Mouse (Mus musculus) adrenal gland, postnatal 25 days (tissue): ENCODE data around the gene Desi1. TPM values are rescaled to one million over a fixed set of nuclear protein-coding genes. Genes with fewer than 3 reads are reported as not detected.

Experiments
- DNase-seq: peaks from one replicate; pipeline ENCODE4 v3.0.0; 2021; ENCODE audit warnings: mixed read lengths
- total RNA-seq: library from RNA; stranded (reverse); gene quantifications from 2 replicates; pipeline ENCODE4 v1.2.3, GENCODE M21; 2021

Gene Desi1
- total RNA-seq, 1 experiment from 2014 or later: 81.7 TPM

- DNase-seq: no peak
Observed at GRCm38 (mm10) chr15:81966062-81966829, 67.4 kb downstream of the Desi1 start.

DNA sequence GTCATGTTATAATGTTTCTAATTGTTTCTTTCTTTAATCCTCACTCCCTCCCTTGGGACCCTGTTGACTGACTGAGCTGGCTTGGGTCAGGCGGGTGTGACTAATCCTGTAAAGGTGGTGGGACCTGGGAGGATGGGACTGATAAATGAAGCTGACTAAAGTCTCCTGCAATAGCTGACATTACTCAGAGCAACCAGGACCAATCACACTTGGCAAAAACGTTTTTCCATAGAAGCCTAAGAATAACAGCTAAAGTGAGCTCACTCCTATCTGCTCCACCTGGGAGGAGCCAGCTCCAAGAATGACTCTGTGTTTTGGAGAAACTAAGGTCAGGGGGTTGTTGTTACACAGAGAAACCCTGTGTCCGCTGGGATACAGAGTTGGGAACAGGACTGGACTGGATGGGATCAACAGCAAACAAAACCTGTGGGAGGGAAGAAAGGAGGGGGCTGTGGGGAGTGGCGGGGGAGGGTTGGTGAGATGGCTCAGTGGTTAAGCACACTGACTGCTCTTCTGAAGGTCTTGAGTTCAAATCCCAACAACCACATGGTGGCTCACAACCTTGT, 68.6 kb downstream of the Desi1 start:
- no peak for DNase-seq

GRCm38 (mm10) chr15:81964262-81964661, 69.4 kb downstream of the Desi1 start:
- no peak for DNase-seq

DNA sequence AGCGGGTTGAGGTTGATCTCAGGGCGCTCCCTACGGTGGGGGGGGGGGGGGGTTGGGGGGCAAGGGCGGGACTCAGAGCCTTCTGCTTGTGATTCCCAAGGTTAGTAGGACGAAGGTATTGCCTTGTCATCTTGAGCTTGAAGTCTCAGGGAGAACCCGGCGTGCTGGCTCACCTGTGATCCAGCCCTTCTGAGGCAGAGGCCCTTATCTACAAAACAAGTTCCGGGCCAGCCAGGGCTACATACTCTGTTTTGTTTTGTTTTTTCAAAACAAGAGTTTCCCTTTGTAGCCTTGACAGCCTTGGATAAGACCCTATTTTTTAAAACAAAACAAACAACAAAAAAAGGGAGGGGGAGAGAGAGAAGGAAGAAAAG, 72.6 kb downstream of the Desi1 start:
- no peak for DNase-seq

GRCm38 (mm10) chr15:81960171-81961077, 73.2 kb downstream of the Desi1 start, which contains the start of gene Pmm1:
Gene Pmm1 (minus strand): TSS chr15:81960930.
- DNase-seq: peak; percentile 99

- no peak for DNase-seq
Observed at GRCm38 (mm10) chr15:81958906-81959305, 74.8 kb downstream of the Desi1 start.

- DNase-seq: no peak
Observed at GRCm38 (mm10) chr15:81957598-81957997, 76.1 kb downstream of the Desi1 start.

DNA sequence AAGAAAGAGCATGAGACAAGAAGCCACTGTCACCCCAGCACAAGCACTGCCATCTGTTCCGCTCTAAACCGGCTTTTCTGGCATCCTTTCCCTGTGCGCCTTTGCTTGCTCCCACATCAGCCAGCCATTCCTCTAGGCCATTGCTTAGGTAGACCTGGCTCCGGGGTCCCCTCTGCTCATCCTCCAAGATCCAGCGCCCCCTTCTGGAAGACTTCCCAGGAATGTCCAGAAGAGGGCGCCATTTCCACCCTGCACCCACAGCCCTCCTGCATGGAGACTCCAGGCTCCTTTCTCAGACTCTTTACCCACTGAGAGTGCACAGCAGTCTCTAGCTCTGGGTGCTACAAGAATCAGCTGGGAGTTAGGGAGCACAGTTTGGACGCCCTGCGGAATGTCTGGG, 77.2 kb downstream of the Desi1 start:
- peak; percentile 58 for DNase-seq

- no peak for DNase-seq
Observed at GRCm38 (mm10) chr15:81955414-81955813, 78.2 kb downstream of the Desi1 start.

- DNase-seq: no peak
Observed at GRCm38 (mm10) chr15:81954716-81955115, 78.9 kb downstream of the Desi1 start.

DNA sequence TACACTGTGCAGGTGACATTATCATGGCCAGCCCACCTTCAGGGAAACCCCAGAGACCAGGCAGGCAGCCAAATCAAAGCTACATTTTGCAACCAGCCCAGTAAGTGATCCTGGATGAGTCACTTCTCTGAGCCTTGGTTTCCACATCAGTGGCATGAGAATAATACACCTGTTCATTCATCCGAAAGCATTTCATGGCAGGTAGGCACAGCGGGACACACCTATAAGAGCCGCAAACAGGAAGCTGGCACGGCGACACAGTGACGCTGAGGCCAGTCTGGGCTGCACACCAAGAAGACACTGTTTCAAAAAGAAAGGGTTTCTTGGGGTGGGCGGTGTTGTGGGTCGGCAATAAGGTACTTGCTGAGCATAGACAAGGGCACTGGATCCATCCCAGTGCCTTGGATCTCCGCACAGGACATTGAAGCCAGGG, 79.5 kb downstream of the Desi1 start:
- DNase-seq: no peak

GRCm38 (mm10) chr15:81952310-81952709, 81.4 kb downstream of the Desi1 start:
- DNase-seq: no peak

- no peak for DNase-seq
Observed at GRCm38 (mm10) chr15:81951159-81951558, 82.5 kb downstream of the Desi1 start.

GRCm38 (mm10) chr15:81950716-81951115, 82.9 kb downstream of the Desi1 start:
- no peak for DNase-seq

GRCm38 (mm10) chr15:81949476-81950131, 84.1 kb downstream of the Desi1 start:
- no peak for DNase-seq

GRCm38 (mm10) chr15:81949076-81949475, 84.6 kb downstream of the Desi1 start:
- no peak for DNase-seq

- no peak for DNase-seq
Observed at GRCm38 (mm10) chr15:81943176-81943749, 90.4 kb downstream of the Desi1 start.

Other genes starting within 250 kb of the Desi1 start
- gene Tef, start 231.4 kb downstream of the Desi1 start, total RNA-seq: 111 and 146 TPM in 2 replicates
- gene Tob2, start 175.1 kb downstream of the Desi1 start, total RNA-seq: 72.3 and 86.1 TPM in 2 replicates
- 53.8 and 58.7 TPM in 2 replicates for gene Phf5a, start 162.0 kb downstream of the Desi1 start, total RNA-seq
- 641 and 903 TPM in 2 replicates for gene Aco2, start 161.6 kb downstream of the Desi1 start, total RNA-seq
- gene Polr3h, start 107.6 kb downstream of the Desi1 start, total RNA-seq: 21.4 and 28.9 TPM in 2 replicates
- gene Csdc2, start 97.1 kb downstream of the Desi1 start, total RNA-seq: 9.9 and 20.0 TPM in 2 replicates
- 70.2 and 103 TPM in 2 replicates for gene Pmm1, start 72.9 kb downstream of the Desi1 start, total RNA-seq
- not detected in 2 replicates for gene 1700029P11Rik, start 53.3 kb downstream of the Desi1 start, total RNA-seq
- 81.4 and 102 TPM in 2 replicates for gene Xrcc6, start 46.0 kb downstream of the Desi1 start, total RNA-seq
- gene Snu13, start 13.7 kb upstream of the Desi1 start, total RNA-seq: 83.1 and 99.8 TPM in 2 replicates
- not detected in 2 replicates for gene 4930407I10Rik, start 25.3 kb upstream of the Desi1 start, total RNA-seq
- 2.8 and 4.3 TPM in 2 replicates for gene Mei1, start 36.1 kb upstream of the Desi1 start, total RNA-seq
- 11.2 and 11.3 TPM in 2 replicates for gene Ccdc134, start 94.1 kb upstream of the Desi1 start, total RNA-seq
- 85.2 and 95.5 TPM in 2 replicates for gene Srebf2, start 113.3 kb upstream of the Desi1 start, total RNA-seq
- gene Shisa8, start 179.0 kb upstream of the Desi1 start, total RNA-seq: 0.24 and 0.48 TPM in 2 replicates
- gene Tnfrsf13c, start 190.5 kb upstream of the Desi1 start, total RNA-seq: 0.21 TPM in 1 of 2 replicates, not detected in the other
- 5.9 and 7.5 TPM in 2 replicates for gene Cenpm, start 210.9 kb upstream of the Desi1 start, total RNA-seq
- gene 1500009C09Rik, start 218.5 kb upstream of the Desi1 start, total RNA-seq: 0.62 TPM in 1 of 2 replicates, not detected in the other
- gene Sept3, start 241.0 kb upstream of the Desi1 start, total RNA-seq: 3.0 and 4.3 TPM in 2 replicates